Mouse (Mus musculus): ENCODE results near the gene Hbs1l.

The Hbs1l gene

DNA sequence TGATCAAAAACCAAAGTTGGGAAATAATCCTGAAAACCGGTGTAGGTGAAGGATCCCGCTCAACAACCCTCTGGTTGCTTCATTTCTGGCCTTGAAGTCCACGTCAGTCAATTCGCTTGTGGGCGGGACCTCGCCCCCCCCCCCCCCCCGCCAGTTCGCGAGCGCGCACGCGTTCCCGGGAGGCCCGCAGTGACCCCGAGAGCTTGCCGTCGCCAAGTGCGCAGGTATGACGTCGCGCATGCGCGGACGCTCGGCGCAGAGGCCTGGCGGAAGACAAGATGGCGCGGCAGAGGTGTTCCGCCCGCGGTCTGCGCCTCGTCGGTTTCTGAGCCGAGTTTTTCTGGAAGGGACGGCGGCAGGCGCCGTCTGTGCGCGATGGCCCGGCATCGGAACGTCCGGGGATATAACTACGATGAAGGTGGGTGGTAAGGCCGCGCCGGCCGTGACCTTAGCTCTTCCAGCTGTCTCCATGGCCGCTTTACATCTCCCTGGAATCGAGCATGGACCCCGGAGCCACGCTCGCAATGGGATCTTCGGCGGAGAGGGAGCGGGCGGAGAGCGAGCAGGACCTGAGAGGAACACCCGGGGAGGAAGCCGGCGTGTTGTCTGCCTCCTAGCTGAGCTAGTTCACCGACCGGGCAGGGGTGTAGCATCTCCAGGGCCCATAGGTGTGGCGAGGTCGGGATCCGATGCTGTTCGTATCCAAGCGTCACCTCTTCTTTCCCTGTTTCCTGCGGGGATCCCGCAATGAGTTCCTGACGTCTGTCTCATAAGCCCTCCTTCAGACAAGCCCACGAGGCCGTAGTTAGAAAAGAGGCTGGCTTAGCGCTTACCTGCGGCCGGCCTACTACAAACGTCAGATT, at the start of gene Hbs1l:
Gene Hbs1l (plus strand): TSS at position 221 of the 863 bp plus-strand sequence.
- in situ Hi-C loops (cut with MboI; ENCODE audit: low pct_unique_long_range_greater_than_20kb in 1 of 2, low sequenced_read_pairs in 2 of 2, unreplicated experiment in 1 of 2) = no loop called here

DNA sequence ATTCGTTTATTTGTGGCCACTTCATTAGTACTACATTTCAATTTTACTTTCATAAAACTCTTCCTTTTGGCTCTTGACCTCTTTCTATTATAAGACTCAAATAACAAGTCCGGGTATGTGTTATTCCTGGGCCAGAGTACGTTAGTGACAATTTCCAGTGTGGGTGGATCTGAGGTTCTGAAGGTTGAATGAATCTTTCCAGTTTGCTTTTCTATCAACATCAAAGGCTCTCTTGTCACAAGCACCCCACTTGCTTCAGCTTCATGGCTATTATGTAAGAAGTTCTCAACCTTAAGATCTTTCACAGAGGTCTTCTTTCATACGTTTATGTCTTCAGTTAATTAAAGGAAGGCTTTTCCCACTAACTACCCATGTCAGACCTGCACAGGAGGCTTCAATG, 47.2 kb upstream of the Hbs1l start:
- in situ Hi-C loops (cut with MboI; ENCODE audit: low pct_unique_long_range_greater_than_20kb in 1 of 2, low sequenced_read_pairs in 2 of 2, unreplicated experiment in 1 of 2) = no loop called here

DNA sequence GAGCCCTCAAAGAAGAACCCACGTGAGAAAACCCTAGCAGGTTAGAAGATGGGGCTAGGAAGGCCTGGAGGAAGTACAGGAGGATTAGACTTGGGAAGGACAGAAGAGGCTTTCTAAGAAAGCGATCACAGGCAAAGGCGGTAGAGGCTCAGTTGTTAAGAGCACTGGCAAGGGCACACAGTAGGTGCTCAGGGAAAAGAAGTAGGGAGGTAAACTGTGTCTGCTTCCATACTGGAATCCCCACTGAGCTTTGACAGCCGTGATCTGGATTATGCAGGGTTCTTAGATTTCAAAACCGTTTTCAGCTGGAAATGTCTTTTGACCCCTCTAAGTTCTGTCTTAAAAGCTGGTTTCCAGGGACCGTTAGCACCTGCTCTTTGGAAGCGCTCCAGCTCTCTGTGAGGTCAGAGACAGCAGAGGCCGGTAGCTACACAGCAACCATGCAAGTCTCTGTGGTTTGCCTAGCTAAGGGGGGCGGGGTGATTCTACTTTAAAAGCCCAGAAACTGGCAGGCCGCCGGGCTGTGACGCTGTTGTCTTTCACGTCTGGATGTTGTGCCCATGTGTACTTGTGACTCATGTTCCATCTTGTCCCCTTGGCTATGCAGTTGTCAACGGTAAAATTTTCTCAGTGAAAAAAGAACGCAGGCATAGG, 43.8 kb upstream of the Hbs1l start:
- in situ Hi-C loops (cut with MboI; ENCODE audit: low pct_unique_long_range_greater_than_20kb in 1 of 2, low sequenced_read_pairs in 2 of 2, unreplicated experiment in 1 of 2) = no loop called here

DNA sequence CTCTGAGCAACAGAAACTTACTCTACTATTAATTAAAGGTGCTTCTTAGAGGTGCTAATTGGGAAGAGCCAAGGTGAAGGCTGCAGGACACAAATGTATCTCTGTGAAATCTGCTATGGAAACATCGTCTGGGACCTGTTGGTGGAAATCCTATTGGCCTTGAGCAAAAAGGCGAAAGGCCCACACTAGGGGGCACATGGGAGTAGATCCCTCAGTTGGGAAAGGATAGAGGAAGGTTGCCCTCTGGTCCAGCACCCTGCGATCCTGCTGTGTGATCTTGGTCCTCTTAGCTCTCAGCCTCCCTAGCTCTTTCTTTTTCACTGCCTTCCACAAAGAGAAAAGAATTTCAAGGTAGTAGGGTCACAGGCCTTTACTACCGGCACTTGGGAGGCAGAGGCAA, 43.0 kb upstream of the Hbs1l start:
- in situ Hi-C loops (cut with MboI; ENCODE audit: low pct_unique_long_range_greater_than_20kb in 1 of 2, low sequenced_read_pairs in 2 of 2, unreplicated experiment in 1 of 2) = no loop called here

DNA sequence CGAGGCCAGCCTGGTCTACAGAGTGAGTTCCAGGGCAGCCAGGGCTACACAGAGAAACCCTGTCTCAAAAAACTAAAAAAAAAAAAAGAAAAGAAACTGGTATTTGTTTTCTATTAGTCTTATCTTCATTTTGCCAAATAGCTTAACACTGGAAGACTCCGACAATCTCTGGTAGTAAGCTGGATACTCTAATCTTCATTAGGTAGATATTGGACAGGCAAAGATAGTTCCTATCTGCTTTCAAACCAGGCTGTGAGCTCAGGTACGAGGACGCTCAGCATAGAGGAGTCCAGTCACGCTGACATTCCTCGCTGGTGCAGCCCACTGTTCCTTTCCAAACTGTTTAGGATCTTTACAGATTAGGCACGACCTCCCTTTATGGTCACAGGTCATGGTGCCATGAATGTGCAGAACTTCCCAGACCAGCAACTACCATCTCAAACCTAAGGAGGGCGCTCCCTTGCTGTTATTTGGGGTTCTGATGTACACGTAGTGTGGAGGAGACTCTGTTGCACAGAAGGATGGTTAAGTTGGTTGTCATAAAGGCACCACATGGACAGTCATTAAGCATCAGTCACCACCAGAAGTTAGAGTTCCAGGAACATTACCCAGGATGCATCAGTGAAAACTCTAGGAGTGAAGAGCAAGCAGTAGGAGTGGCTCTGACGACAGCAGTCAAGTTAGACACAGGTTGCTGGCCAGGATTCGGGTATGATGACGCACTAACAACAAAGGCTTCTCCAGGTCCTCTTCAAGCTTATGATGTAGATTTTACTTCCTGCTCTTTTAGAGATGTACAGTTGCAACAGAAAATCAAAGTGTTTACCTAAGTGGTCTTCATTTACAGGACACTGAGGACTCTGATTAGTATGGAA, 41.3 kb upstream of the Hbs1l start:
- in situ Hi-C loops (cut with MboI; ENCODE audit: low pct_unique_long_range_greater_than_20kb in 1 of 2, low sequenced_read_pairs in 2 of 2, unreplicated experiment in 1 of 2) = no loop called here

DNA sequence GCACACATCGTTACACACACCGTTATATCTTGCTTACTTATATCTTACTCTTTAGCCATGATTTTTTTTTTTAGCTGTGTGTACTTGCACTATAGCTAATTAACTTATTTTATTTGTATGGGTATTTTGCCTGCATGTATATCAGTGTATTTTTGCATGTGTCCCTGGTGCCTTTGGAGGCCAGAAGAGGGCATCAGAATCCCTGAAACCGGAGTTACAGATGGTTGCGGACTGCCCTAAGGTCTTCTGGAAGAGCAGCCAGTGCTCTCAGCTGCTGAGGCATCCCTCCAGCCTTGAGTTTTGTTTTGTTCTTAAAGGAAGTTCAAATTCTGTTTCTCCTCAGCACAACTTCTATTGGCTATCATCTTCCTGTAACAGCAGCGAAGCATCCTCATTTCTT, 38.5 kb upstream of the Hbs1l start:
- in situ Hi-C loops (cut with MboI; ENCODE audit: low pct_unique_long_range_greater_than_20kb in 1 of 2, low sequenced_read_pairs in 2 of 2, unreplicated experiment in 1 of 2) = no loop called here

DNA sequence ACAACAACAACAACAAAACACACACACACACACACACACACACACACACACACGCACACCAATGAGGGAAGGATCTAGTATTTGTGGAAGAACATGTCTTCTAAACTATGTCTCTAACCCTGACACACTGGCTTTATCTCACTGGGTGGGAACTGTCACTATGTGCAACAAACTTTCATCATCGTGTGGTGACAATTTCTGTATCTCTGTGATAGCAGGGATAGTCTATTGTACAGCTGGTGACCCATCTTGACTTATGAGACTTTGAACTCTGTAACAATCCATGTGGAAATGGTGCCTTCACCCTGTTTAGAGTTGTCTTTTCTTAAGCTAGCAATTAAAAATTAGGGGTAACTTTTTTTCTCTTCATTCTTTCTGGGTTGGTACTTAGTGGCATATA, 36.1 kb upstream of the Hbs1l start:
- in situ Hi-C loops (cut with MboI; ENCODE audit: low pct_unique_long_range_greater_than_20kb in 1 of 2, low sequenced_read_pairs in 2 of 2, unreplicated experiment in 1 of 2) = no loop called here

DNA sequence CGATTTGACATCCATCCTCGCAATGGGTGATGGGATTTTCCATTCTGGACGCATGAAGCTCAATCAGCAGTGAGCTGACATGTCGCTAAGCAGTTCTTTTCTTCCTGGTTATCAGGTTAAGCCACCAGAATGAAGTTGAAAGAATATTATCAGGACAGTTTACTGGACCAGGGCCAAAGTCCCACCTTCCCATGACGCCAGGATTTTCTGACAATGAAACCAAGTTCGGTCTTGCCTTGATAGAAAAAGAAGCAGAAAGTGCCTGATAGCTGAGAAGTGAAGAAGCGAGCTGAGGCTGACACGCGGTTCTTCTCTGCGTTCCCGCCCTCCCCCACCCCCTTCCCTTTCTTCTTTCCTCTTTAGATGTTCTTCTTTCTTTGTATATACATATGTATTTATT, 30.6 kb upstream of the Hbs1l start:
- in situ Hi-C loops (cut with MboI; ENCODE audit: low pct_unique_long_range_greater_than_20kb in 1 of 2, low sequenced_read_pairs in 2 of 2, unreplicated experiment in 1 of 2) = no loop called here

DNA sequence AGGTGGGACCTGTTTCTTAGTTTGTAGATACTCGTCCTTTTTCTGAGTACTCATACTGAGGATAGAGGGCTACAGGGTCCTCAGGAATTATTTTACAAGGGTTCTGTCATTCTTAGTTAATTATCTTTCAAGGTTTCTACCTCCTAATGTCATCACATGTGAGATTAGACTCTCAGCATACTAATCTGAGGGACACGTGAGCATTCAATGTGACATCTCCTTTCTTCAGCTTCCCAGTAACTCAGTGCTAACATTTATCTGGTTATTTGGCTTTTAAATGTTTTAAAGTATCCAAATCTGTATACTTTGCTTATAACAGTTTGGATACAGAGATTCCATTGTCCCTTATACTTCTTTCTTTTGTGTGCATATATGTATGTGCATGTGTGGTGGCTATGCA, 28.3 kb upstream of the Hbs1l start:
- in situ Hi-C loops (cut with MboI; ENCODE audit: low pct_unique_long_range_greater_than_20kb in 1 of 2, low sequenced_read_pairs in 2 of 2, unreplicated experiment in 1 of 2) = no loop called here

DNA sequence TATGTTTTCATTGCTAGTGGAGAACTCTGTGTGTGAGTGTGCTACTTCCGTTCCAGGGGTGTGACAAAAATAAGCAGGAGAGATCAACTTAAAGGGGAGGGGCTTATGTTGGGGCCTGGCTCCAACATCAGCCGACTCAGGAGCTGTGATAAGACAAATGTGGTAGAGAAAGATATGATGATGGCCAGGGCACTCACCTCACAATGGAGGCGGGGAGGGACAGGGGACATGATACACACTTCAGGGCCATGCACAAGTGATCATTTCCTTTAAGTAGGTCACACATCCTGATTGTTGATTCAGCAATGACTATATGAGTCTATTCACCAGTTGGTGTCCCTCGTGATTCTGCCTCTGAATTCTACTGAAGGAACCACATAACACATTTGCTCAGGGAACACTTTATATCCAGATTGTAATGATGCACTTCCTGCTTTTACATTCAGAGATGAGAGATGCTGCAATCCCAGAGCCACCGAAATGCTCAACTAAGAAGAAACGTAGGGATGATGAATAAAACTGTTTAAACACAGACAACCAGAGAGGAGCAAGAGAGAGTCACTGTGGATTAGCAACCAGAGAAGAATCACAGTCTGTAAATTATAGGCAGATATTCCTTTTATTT, 26.9 kb upstream of the Hbs1l start:
- in situ Hi-C loops (cut with MboI; ENCODE audit: low pct_unique_long_range_greater_than_20kb in 1 of 2, low sequenced_read_pairs in 2 of 2, unreplicated experiment in 1 of 2) = no loop called here

DNA sequence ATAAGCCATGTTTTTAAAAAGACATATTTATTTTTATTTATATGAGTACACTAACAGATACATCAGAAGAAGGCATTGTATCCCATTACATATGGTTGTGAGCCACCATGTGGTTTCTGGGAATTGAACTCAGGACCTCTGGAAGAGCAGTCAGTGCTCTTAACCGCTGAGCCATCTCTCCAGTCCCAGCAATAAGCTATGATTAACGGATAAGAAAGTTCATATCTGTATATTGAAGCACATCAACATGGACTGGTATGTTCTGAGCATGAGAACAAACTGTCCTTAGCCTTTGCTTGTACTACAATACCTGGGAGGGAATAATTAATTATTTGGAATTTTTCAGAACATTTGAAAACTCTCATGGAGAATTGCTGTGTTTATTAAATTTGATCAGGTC, 25.9 kb upstream of the Hbs1l start:
- in situ Hi-C loops (cut with MboI; ENCODE audit: low pct_unique_long_range_greater_than_20kb in 1 of 2, low sequenced_read_pairs in 2 of 2, unreplicated experiment in 1 of 2) = no loop called here

DNA sequence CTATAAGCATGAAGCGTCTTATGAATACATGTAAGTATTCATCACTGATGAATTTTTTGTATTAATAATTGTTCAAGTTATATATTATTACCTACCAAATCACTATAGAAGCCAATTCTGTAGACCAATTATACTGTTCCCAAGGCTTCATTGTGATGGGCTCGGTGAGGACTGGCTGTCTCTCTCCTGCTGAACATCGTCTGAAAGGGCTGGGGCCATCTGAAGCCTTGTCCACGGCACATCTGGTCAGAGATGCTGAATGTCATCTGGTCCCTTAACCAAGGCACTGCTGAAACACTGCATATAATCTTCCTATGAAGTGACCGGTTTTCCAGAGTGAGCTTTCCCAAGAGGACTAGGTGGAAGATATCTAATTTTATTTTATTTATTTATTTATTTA, 24.9 kb upstream of the Hbs1l start:
- in situ Hi-C loops (cut with MboI; ENCODE audit: low pct_unique_long_range_greater_than_20kb in 1 of 2, low sequenced_read_pairs in 2 of 2, unreplicated experiment in 1 of 2) = no loop called here

DNA sequence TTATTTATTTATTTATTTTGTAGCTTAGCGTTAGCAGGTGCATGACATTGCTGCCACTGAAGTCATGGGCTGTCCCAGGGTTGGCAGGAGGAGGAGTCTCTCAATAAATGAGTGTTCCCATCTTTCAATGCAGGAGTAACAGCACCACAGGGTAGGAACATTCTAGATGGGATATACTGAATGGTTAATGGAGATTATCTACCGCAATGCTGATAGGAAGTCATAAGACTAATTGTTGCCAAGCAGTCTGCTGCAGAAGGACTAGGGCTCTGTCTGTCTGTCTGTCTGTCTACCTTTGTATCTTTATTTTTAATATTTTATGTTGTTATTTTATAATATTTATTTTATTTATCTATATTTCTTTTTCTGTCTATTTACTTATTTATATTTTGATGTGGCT, 24.5 kb upstream of the Hbs1l start:
- in situ Hi-C loops (cut with MboI; ENCODE audit: low pct_unique_long_range_greater_than_20kb in 1 of 2, low sequenced_read_pairs in 2 of 2, unreplicated experiment in 1 of 2) = no loop called here

DNA sequence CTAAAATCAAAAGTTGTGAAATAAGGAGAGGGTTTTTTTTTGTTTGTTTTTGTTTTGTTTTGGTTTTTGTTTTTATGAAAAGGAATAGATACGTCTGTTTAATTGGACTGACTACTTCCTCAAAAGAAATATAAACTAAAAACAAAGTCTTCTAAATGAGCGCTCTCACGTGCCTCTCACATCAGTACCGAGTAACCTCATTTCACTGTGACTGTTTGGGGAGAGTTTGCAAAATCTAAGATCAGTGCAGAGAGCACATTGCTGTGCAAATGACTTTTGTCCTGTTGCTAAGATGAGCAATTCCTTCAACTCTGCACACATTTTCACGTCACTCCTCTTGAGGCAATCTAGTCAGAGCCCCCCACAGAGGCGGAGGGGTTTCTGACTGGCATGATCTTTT, 24.0 kb upstream of the Hbs1l start:
- in situ Hi-C loops (cut with MboI; ENCODE audit: low pct_unique_long_range_greater_than_20kb in 1 of 2, low sequenced_read_pairs in 2 of 2, unreplicated experiment in 1 of 2) = no loop called here

DNA sequence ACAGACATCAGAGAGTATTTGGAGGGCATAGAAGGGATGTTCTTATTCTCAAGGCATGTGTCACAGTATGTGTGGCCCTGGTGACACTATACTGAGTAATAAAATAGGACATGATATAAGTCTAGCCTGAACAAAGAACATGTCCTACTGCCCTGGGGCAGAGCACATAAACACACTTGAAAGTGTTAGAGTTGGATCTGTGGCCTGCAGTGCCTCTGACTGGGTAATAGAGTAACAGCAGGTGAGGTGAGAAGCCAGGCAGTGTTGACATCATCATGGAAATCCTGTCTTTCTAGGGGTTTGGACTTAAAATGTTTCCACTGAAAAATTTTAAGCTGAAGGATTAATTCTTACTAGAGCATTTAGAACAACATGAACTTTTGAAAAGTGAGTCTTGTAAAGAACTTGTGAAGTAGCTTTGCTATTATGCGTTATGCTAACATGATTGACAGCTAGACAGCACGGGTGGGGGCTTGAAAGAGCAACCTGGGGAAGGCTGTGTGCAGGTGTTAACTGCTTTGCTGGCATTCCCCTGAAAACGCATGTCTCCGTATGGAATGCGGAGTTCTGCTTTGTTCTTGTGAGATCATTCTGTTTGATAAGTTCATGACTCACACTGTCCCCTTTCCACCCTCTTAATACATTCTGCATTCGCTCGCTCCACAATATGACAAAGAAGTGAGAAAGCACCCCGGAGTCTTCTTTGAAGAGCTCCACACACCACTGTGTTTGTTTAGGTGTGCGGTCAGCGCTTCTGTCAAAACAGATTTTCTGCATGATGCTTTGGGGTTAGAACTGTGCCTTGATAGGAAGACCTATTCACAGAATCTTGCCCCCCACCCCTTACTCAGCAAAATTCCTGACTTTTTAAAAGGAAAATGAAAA, 8.3 kb upstream of the Hbs1l start:
- in situ Hi-C loops (cut with MboI; ENCODE audit: low pct_unique_long_range_greater_than_20kb in 1 of 2, low sequenced_read_pairs in 2 of 2, unreplicated experiment in 1 of 2) = no loop called here

DNA sequence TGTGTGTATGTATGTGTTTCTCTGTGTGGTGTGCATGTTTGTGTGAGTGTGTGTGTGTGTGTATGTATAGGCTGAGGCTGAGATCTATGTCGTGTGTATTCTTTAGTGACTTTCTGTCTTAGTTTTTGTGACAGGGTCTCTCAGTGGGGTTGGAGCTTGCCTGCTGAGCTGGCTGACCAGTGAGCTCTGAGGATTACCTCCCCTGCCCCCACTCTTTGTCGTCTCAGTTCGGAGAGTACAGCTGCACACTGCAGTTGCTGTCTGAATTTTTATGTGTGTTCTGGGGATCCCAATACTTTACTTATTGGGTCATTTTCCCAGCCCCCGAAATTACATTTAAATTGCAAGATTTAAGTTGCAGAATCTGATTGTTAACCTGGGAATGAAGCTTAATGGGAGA, 4.6 kb upstream of the Hbs1l start:
- in situ Hi-C loops (cut with MboI; ENCODE audit: low pct_unique_long_range_greater_than_20kb in 1 of 2, low sequenced_read_pairs in 2 of 2, unreplicated experiment in 1 of 2) = no loop called here

DNA sequence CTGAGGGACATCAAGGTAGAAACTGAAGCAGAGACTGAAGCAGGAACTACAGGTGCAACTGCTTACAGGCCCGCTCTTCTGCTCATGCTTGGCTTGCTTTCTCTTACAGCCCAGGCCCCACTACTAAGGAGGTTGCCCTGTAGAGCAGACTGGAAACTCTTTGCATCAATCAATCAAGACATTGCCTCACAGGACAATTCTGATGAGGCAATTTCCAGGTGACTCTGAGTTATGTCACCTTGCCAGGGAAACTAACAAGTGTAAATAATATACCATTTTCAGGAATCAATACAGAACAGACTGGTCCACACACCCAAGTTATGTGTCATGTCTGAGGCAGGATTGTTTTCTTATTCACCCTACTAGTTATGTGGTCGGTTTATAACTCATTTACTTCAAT, 1.6 kb upstream of the Hbs1l start:
- in situ Hi-C loops (cut with MboI; ENCODE audit: low pct_unique_long_range_greater_than_20kb in 1 of 2, low sequenced_read_pairs in 2 of 2, unreplicated experiment in 1 of 2) = no loop called here

DNA sequence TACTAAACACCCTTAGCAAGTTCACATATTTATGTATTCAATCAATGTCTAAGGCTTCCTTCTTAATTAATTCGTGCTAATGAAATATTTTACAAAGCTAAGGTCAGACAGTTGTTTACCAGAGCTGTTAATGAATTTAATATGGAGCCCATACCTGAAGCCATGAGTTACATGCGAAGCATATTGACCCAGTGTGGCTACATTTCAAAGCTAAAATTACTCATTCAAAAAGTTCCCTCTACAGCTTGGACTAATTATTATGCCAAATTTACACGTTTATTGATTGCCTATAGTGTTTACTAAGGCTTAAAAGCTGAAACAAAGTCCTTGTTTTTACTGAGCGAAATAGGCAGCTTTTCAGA, 401 bp upstream of the Hbs1l start:
- in situ Hi-C loops (cut with MboI; ENCODE audit: low pct_unique_long_range_greater_than_20kb in 1 of 2, low sequenced_read_pairs in 2 of 2, unreplicated experiment in 1 of 2) = no loop called here

Data from mouse embryonic stem cell (cell line).